Mouse (Mus musculus) olfactory bulb, adult 2 months (tissue): ENCODE measurements around the gene Klrb1.
"Not testable (repeated sequence)": the region's sequence is repeated elsewhere in the genome, so short reads cannot be mapped to it uniquely, and the experiment has no call there.

Experiments used
- CTCF ChIP-seq: fragments of 200-500 bp; IDR thresholded peaks from 2 replicates; pipeline ENCODE4 v1.5.1; 2012; ENCODE audit warnings: low read depth, mild to moderate bottlenecking, low read length, moderate library complexity; ENCODE audit not compliant: insufficient read depth
- POLR2A ChIP-seq: fragments of 200-500 bp; IDR thresholded peaks from 2 replicates; pipeline ENCODE4 v1.6.1; 2012; ENCODE audit warnings: mild to moderate bottlenecking, low read depth, low read length, moderate library complexity; ENCODE audit not compliant: insufficient read depth

GRCm38 (mm10) chr6:128755402-128755763, 32.5 kb upstream of the Klrb1 start:
- TF ChIP-seq CTCF, POLR2A: not testable (repeated sequence)
